Mouse (Mus musculus) heart, adult 8-10 months (tissue): ENCODE data around the gene Trnau1ap. TPM values are rescaled to one million over a fixed set of nuclear protein-coding genes. Genes with fewer than 3 reads are reported as not detected.
"Not testable (repeated sequence)": the region's sequence is repeated elsewhere in the genome, so short reads cannot be mapped to it uniquely, and the experiment has no call there.

Source experiments
- DNase-seq: peaks from one replicate; pipeline ENCODE4 v3.0.0; 2022; ENCODE audit warnings: low spot score
- total RNA-seq, 4 experiments: library from RNA; stranded (reverse); gene quantifications; 2 replicates each; pipeline ENCODE4 v1.2.4; 2022

The Trnau1ap gene
- total RNA-seq, 4 experiments from 2014 or later, result 21.2 to 29.1 (median 23.6) TPM

GRCm38 (mm10) chr4:132301486-132301885, 27.9 kb downstream of the Trnau1ap start:
- peak; percentile 36 for DNase-seq

GRCm38 (mm10) chr4:132299849-132300248, 29.5 kb downstream of the Trnau1ap start:
- DNase-seq, result no peak

- no peak for DNase-seq
These were observed 33.5 kb downstream of the Trnau1ap start for GRCm38 (mm10) chr4:132295696-132296390.

GRCm38 (mm10) chr4:132293682-132294240, 35.6 kb downstream of the Trnau1ap start:
- DNase-seq, result no peak

GRCm38 (mm10) chr4:132292988-132293387, 36.4 kb downstream of the Trnau1ap start:
- DNase-seq, result no peak

GRCm38 (mm10) chr4:132291624-132292335, 37.6 kb downstream of the Trnau1ap start:
- DNase-seq, result no peak

- DNase-seq, result no peak
These were observed 38.3 kb downstream of the Trnau1ap start for GRCm38 (mm10) chr4:132291056-132291455.

GRCm38 (mm10) chr4:132288840-132289239, 40.5 kb downstream of the Trnau1ap start:
- not testable (repeated sequence) for DNase-seq

- no peak for DNase-seq
These were observed 53.4 kb downstream of the Trnau1ap start for GRCm38 (mm10) chr4:132275949-132276348.

- peak; percentile 91 for DNase-seq
These were observed 55.0 kb downstream of the Trnau1ap start, which contains the start of gene Taf12 for GRCm38 (mm10) chr4:132274156-132274862. Gene Taf12 (plus strand): TSS chr4:132274375.

GRCm38 (mm10) chr4:132273166-132273565, 56.2 kb downstream of the Trnau1ap start:
- DNase-seq, result no peak

- peak; percentile 89 for DNase-seq
These were observed 59.4 kb downstream of the Trnau1ap start for GRCm38 (mm10) chr4:132269740-132270560.

- no peak for DNase-seq
These were observed 60.2 kb downstream of the Trnau1ap start for GRCm38 (mm10) chr4:132268871-132269739.

GRCm38 (mm10) chr4:132266835-132267349, 62.4 kb downstream of the Trnau1ap start:
- DNase-seq, result no peak

GRCm38 (mm10) chr4:132263313-132263712, 66.0 kb downstream of the Trnau1ap start:
- no peak for DNase-seq

GRCm38 (mm10) chr4:132262358-132262616, 67.1 kb downstream of the Trnau1ap start:
- no peak for DNase-seq
